Mouse (Mus musculus) megakaryocyte, adult 5-6 weeks (primary cell): Measurements from ENCODE around the gene Iqgap1. TPM values are rescaled to one million over a fixed set of nuclear protein-coding genes. Genes with fewer than 3 reads are reported as not detected.

Source experiments
- ATAC-seq: 2 replicates; pipeline ENCODE4 v1.8.0; 2016; ENCODE audit warnings: mild to moderate bottlenecking, inconsistent platforms; ENCODE audit not compliant: poor library complexity, severe bottlenecking
- total RNA-seq, 2 experiments: library from RNA; stranded (forward) in 1 of 2; stranded (reverse) in 1 of 2; fragments of 153-499, 151-499 nt in 1 of 2; fragments of 221-1000, 200-1000 nt in 1 of 2; gene quantifications; 2 replicates each; pipeline versions ENCODE4 v1.2.3 to v1.2.4; 2015 to 2017

The Iqgap1 gene
- total RNA-seq (2015) = 246 and 291 TPM in 2 replicates
- 287 and 303 TPM in 2 replicates for total RNA-seq (2017)

DNA sequence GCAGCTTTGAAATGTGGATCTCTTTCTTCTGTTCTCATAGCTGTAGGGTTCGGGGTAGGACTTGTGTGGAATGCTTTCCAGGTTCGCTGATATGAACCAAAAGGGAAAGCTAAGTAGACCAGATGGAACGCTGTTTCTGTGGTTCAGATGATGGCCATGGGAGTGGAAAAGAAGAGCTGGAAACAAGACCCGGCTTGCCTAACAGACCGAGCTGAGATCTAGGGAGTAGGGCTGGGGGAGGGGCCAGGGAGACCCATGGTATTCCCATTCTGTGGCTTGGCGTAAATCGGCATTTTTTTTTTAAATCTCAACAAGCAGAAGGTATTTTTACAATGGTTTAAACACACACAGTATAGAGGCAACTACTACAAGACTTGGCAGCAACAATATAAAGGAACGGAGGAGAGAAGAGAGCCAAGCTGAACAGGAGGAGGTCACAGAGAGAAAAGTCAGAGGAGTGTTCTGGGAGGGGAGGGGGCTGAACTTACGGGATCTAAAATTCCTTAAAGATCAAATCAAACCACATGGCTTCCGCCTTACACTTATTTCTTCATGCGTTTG is at the start of gene Iqgap1:
Gene Iqgap1 (minus strand): TSS at position 132 of the 561 bp plus-strand sequence.
- ATAC-seq = no peak

DNA sequence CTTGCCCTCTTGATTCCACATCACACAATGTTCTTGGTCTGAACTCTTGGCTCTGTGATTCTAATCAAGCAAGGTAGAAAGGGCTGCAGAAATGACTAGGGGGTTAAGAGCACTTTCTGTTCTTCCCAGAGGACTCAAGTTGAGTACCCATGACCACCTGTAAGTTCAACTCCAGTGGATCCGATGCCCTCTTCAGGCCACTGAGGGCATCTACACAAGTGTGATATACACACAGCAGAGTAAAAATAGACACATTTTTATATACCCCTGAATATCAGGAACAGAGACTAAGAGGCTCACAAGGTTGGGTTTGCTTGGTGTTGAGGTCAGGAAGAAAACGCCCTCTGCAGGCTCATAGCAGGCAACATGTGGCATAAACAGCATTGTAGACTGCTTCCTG is 47.9 kb upstream of the Iqgap1 start:
- ATAC-seq = no peak

DNA sequence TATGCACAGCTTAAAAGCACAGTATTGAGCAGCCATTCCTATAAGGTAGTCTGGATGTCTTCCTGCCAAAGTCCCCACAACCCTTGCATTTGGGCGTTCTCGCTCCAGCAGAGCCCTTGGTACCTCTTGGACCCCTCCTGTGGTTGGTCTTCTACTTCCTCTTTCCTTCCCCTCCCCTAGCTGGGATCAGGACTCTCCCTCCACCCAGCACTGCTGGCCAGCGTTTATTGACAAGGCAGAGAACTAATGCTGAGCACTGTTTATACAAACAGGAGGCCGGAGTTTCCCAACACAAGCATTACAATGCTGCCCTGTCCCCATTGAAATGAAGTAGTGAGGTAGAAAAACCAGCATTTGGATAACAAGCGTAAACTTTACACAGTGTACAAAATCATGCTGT is 47.3 kb upstream of the Iqgap1 start:
- ATAC-seq = peak; percentile 54; the same call in 1 of the 2 replicates

GRCm38 (mm10) chr7:80868686-80869085 is 42.9 kb upstream of the Iqgap1 start:
- ATAC-seq = no peak

- no peak for ATAC-seq
These were observed 40.9 kb upstream of the Iqgap1 start for GRCm38 (mm10) chr7:80866514-80867147.

GRCm38 (mm10) chr7:80865521-80865920 is 39.7 kb upstream of the Iqgap1 start:
- no peak for ATAC-seq

DNA sequence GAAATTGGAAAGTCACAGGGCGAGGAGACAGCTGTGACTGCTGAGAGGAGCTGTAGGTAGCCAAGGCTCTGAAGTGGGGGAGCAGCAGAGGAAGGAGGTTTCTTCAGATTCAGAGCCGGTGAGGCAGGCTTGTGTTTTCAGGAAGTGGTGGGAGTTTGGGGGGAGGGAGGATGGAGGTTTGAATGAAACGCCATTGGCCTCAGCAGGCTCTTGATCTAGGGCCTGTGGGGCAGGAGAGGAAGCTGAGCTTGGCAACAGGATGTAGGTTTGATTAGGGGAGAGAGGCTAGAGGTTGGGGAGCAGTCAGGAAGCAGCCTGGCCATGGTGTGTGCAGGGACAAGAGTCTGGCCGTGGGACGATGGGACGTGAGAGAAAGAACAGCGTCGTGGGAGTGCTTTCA is 39.1 kb upstream of the Iqgap1 start:
- peak; percentile 64 for ATAC-seq

DNA sequence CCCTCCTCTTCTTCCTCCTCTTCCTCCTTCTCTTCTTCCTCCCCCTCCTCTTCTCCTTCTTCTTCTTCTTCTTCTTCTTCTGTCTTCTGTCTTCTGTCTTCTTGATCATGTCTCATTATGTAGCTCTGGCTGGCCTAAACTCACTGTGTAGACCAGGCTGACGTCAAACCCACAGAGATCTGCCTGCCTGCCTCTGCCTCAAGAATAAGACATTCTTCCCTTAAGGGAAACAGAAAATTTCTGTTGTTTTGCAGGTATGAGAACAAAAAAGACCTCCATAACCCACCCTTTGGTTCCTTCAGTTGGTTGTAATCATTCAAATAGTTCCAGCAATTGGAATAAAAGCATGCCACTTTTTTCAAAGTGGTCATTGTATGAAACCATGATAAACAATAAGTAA is 38.4 kb upstream of the Iqgap1 start:
- no peak for ATAC-seq

DNA sequence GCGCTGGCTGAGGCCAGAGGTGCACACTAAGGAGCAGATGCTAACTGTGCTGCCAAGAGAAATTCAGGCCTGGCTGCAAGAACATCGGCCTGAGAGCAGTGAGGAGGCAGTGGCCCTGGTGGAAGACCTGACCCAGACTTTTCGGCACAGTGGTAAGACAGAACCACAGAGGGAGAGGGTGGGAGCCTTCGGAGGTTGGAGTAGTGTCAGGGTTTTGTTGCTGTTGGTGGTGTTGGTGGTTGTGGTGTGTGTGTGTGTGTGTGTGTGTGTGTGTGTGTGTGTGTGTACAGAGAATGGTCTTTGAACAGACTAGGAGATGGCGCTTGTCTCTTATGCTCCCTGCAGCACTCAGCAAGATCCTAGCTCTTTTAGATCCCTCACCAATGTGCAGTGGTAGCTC is 37.7 kb upstream of the Iqgap1 start:
- ATAC-seq = no peak

DNA sequence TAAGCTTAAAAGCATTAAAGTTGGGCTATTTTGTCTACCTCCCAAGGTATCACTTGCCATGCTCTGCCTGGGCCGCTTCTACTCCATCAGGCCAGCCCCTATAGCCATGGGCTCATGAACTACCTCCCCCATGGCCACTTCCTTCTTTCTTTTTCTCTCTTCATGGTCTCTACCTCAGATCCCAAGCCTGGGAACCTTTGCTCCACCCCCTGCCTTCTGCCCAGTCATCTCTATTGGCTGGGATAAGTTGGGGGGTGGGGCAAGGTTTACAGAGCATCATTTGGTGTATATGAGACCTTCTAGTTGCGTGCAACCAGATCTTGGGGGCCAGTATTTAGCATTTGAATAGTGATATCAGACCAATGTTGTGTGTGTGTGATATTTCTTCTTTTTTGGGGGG is 36.7 kb upstream of the Iqgap1 start:
- ATAC-seq = no peak

DNA sequence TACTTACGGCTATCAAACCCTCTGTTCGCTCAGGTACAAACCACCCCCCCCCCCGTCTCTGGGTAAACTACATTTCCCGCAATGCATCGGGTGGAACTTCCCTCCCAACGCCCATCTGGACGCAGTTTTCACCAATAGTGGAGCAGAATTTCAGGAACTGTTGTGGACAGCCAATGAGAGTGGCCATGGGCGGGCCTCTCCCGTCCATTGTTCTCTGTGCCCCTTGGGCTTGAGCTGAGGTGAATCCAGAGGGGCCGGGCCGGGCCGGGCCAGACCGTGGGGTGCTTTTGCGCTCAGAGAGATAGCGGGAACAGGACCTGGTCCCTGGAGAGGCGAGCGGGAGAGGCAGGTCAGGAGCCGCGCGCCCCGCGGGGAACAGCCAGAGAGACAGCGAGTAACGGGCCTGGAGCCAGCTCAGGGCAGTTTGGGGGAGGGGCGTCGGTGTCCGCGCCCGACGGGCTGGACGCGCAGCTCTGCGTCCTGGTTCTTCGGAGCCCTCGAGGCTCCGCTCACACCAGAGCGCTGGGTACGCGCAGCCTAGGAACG is 35.0 kb upstream of the Iqgap1 start, which contains the start of gene Zscan2:
Gene Zscan2 (plus strand): TSS at position 192 of the 546 bp plus-strand sequence.
- ATAC-seq = peak; percentile 85

DNA sequence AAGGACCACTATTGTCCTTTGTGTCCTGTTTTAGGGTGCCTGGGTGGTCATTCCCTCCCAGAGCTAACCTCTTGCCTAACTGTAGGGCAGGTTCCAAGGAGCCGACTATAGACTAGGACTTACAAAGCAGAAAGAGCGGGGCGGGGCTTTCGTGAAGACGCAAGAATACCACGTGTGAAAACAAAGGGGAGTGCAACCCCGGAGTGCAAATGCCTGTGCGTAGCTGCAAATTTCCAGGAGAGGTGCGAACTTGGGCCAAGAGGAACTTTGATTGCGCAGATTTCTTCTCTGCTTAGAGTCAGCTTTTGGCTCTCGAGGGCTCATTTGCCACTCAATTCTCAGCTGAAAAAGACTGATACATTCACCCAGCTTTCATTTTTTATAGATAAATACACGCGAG is 34.5 kb upstream of the Iqgap1 start:
- peak; percentile 33 for ATAC-seq

GRCm38 (mm10) chr7:80857181-80857580 is 31.4 kb upstream of the Iqgap1 start:
- peak; percentile 65 for ATAC-seq

- ATAC-seq = no peak
These were observed 29.5 kb upstream of the Iqgap1 start for GRCm38 (mm10) chr7:80855316-80855715.

GRCm38 (mm10) chr7:80853218-80853617 is 27.4 kb upstream of the Iqgap1 start:
- no peak for ATAC-seq

DNA sequence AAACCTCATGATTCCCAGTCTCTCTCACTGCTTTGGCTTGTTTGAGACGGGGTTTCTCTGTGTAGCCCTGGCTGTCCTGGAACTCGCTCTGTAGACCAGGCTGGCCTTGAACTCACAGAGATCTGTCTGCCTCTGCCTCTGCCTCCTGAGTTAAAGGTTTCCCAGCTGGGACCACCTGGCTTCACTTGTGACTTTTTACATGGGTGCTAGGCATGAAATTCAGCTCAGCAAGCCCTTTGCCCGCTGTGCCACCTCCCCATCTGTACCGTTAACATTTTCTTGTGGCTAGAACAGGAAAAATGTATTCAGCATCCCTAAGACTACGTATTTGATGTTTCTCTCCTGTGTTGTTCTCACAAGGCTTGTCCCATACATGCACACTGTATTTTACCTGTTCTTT is 24.7 kb upstream of the Iqgap1 start:
- ATAC-seq = no peak

- peak; percentile 85 for ATAC-seq
These were observed 23.9 kb upstream of the Iqgap1 start for GRCm38 (mm10) chr7:80849710-80850109.

DNA sequence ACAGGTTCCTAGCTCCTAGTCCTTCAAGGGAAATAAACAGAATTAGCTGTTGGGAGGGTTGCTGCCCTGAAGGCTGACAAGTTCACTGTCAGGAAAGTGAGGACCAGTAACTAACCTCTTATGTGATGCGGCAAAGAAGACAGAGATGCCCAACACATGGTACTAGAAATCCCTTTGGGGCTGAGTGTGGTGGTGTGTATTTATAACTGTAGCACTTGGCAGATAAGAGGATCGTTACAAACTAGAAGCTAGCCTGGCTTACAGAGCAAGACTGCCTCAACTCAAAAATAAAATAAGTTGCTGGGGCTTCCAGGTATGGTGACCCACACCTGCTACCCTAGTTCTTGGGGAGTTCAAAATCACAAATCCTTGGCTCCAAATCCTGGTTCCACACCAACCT is 23.5 kb upstream of the Iqgap1 start:
- ATAC-seq = no peak

DNA sequence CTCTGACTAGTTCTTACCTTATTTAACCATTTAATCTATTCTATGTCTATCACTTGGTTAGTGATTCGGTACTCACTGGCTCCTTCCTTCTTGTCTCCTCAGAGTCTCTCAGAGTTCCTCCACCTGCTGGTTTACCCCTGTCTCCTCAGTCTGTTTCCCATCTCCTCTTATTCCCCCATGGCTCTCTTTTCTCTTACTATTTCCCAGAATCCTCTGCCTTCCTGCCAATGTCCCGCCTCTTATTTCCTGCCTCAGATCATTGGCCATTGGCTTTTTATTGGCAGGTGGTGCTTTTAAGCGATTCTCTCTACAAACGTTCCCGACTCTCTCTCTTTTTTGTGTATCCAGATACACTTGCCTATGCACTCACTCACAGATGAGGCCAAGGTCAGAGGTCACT is 20.9 kb upstream of the Iqgap1 start:
- no peak for ATAC-seq

GRCm38 (mm10) chr7:80846280-80846678 is 20.5 kb upstream of the Iqgap1 start:
- ATAC-seq = peak; percentile 38; the same call in 1 of the 2 replicates

- ATAC-seq = peak; percentile 83
These were observed 20.0 kb upstream of the Iqgap1 start for GRCm38 (mm10) chr7:80845621-80846279.

DNA sequence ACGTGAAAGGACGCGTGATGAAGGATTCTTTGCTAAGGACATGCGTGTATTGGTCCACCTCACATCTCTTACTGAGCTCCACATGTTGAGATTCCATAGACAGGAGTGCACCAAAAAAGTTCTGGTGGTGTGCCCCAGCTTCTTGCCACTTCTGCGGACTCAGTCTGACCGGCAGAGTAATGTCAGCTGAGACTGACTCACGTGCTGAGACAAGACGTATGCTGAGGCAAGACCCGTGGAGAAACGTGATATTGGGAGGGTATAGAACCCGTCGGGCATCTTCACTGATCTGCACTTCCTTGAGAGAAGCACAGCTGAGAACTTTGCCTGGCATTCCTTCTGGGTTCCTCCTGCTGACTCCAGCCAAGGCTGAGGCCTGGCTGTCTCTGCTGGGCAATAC is 18.9 kb upstream of the Iqgap1 start:
- ATAC-seq = no peak
